Mouse (Mus musculus) spleen, adult 2 months (tissue): ENCODE measurements around the gene Elmod3.

Experiments
- CTCF ChIP-seq: fragments of 200-500 bp; IDR thresholded peaks from 2 replicates; pipeline ENCODE4 v1.5.1; 2011; ENCODE audit warnings: mild to moderate bottlenecking, inconsistent platforms; ENCODE audit not compliant: insufficient read depth, insufficient read length, insufficient replicate concordance; ENCODE audit errors: extremely low read depth
- POLR2A ChIP-seq: fragments of 200-500 bp; IDR thresholded peaks from 2 replicates; pipeline ENCODE4 v1.6.1; 2011; ENCODE audit warnings: low read depth, low read length, inconsistent platforms

- TF ChIP-seq POLR2A, result no peak
- no peak for TF ChIP-seq CTCF
Observed at GRCm38 (mm10) chr6:72593914-72594313, 4.3 kb downstream of the Elmod3 start.
